Mouse (Mus musculus) forelimb bud, embryonic 11.5 days (tissue): ENCODE results near the gene Zfp827.

Experiments
- DNase-seq: peaks from one replicate; pipeline ENCODE4 v3.0.0-alpha.2; 2012; ENCODE audit warnings: low read depth, low spot score

Gene Zfp827

GRCm38 (mm10) chr8:79060013-79060609 is 31.9 kb downstream of the Zfp827 start:
- DNase-seq, result peak; percentile 65

- DNase-seq, result no peak
These were observed 37.7 kb downstream of the Zfp827 start for GRCm38 (mm10) chr8:79065924-79066323.

GRCm38 (mm10) chr8:79067812-79068630 is 39.8 kb downstream of the Zfp827 start:
- DNase-seq, result no peak

GRCm38 (mm10) chr8:79073311-79073710 is 45.1 kb downstream of the Zfp827 start:
- no peak for DNase-seq

- DNase-seq, result no peak
These were observed 46.7 kb downstream of the Zfp827 start for GRCm38 (mm10) chr8:79074986-79075385.

- no peak for DNase-seq
These were observed 49.0 kb downstream of the Zfp827 start for GRCm38 (mm10) chr8:79077256-79077655.

GRCm38 (mm10) chr8:79078556-79079195 is 50.4 kb downstream of the Zfp827 start:
- no peak for DNase-seq

GRCm38 (mm10) chr8:79079196-79079561 is 50.9 kb downstream of the Zfp827 start:
- no peak for DNase-seq

- no peak for DNase-seq
These were observed 52.0 kb downstream of the Zfp827 start for GRCm38 (mm10) chr8:79080096-79080739.

- no peak for DNase-seq
These were observed 53.1 kb downstream of the Zfp827 start for GRCm38 (mm10) chr8:79081333-79081732.

GRCm38 (mm10) chr8:79081955-79082354 is 53.7 kb downstream of the Zfp827 start:
- no peak for DNase-seq

GRCm38 (mm10) chr8:79083461-79084358 is 55.5 kb downstream of the Zfp827 start:
- no peak for DNase-seq

- DNase-seq, result no peak
These were observed 56.2 kb downstream of the Zfp827 start for GRCm38 (mm10) chr8:79084359-79084820.

GRCm38 (mm10) chr8:79094422-79094821 is 66.2 kb downstream of the Zfp827 start:
- DNase-seq, result no peak

- DNase-seq, result no peak
These were observed 66.9 kb downstream of the Zfp827 start for GRCm38 (mm10) chr8:79095162-79095561.

- no peak for DNase-seq
These were observed 68.7 kb downstream of the Zfp827 start for GRCm38 (mm10) chr8:79096970-79097369.

GRCm38 (mm10) chr8:79102707-79103106 is 74.5 kb downstream of the Zfp827 start:
- DNase-seq, result no peak

- DNase-seq, result no peak
These were observed 75.1 kb downstream of the Zfp827 start for GRCm38 (mm10) chr8:79103185-79103878.

- no peak for DNase-seq
These were observed 75.8 kb downstream of the Zfp827 start for GRCm38 (mm10) chr8:79103923-79104580.

GRCm38 (mm10) chr8:79104634-79105033 is 76.4 kb downstream of the Zfp827 start:
- DNase-seq, result no peak
